Mouse (Mus musculus): ENCODE results near the gene Lgals1.

DNA sequence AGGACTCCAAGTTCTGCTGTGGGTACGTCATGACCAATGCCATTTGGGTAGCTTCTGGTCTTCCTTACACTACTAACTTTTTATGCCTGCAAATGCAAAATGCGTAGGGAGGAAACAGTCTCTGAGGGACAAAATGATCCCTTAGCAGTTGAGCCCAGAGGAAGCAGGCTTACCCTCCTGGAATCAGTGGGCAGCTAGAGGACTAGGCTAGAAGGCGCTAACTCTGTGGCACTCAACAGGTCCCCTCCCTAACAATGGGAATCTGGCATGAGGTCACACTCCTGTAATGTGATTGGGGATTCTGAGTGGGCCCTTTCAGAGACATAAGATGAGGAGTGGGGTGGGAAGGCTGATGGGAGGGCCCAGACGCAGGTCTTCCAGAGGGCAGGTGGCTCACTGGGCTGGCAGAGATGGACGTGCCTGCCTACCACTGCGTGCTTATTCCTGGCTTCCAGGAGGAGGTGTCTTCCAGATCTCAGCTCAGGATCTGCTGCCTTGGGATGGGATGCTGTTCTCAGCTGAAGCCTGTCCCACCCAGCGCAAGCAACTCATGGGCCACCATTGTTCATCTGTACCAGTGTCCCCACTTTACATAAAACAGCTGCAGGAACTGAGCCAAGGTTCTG lies 4.4 kb downstream of the Lgals1 start:
- TF ChIP-seq CTCF (IDR thresholded peaks at IDR 0.05; ENCODE audit: extremely low read depth, insufficient read depth, low read length) (no peak), POLR2A (IDR thresholded peaks at IDR 0.05; ENCODE audit: extremely low read depth, insufficient read depth, low read length) (no peak)

All from cortical plate, adult 2 months (tissue).